Mouse (Mus musculus): ENCODE results near the gene 1700011M02Rik.
"Not testable (repeated sequence)": the region's sequence is repeated elsewhere in the genome, so short reads cannot be mapped to it uniquely, and the experiment has no call there.

The 1700011M02Rik gene

DNA sequence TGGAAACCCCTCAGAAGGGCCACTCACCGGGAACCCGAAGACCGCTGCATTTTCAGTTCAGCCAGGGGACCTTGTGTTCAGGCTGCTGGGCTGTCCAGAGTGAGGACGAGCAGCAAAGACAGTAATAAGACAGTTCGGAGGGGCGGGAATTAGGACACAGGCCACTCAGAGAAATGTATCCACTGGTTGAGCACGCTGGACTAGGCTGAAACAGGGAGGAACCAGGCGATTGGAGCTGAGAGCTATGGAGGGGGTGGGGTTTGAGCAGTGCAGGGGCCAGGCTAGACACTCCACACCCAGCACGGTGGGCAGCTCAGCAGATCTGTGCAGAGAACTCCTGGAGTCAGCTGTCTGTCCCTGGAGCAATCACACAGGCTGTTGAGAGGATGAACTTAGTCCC lies at the start of gene 1700011M02Rik, which contains the start of gene Dmrtc1a:
Gene 1700011M02Rik (plus strand): TSS at position 319 of the 400 bp plus-strand sequence.
Gene Dmrtc1a (minus strand): TSS at position 101 of the 400 bp plus-strand sequence.
- DNase-seq (ENCODE audit: extremely low spot score, low read depth, low spot score): not testable (repeated sequence)

DNA sequence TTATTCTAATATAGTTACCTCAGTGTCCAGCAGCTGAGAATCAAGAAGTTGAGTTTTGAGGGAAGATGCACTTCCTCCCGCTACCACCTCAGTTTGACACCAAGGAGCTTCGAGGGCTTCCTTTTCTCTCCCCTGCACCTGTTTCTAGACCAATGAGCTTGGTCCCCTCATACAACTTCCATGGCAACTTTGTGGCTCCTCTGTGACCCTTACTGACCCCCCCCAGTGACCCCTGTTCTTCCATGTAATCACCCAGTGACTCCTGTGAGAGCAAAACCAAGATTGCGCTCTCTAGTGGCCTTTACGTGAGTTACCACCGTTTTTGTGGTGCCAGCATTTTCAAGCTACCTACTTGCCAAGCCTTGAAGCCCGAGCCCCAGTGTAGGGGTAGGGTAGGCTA lies 40.8 kb upstream of the 1700011M02Rik start, which contains the start of gene 1700031F05Rik:
Gene 1700031F05Rik (minus strand): TSS at position 101 of the 400 bp plus-strand sequence.
- DNase-seq (ENCODE audit: extremely low spot score, low read depth, low spot score): no peak

DNA sequence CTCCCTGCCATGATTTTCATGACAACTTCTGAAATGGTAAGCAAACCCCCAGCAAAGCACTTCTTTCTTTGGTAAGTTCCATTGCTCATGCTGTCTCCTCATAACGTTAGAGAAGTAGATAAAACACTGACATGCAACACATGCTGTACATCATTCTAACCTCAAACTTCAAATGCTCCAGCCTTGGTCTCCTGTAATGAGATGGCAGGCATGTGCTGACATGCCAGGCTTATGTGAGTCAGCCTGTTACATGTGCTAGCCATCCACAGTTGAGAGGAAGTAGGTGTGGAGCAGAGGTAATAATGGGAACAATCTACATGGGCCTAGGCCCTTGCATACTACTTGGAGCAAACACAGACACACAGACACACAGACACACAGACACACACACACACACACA lies 6.1 kb downstream of the 1700011M02Rik start:
- DNase-seq (ENCODE audit: extremely low spot score, low read depth, low spot score): not testable (repeated sequence)

DNA sequence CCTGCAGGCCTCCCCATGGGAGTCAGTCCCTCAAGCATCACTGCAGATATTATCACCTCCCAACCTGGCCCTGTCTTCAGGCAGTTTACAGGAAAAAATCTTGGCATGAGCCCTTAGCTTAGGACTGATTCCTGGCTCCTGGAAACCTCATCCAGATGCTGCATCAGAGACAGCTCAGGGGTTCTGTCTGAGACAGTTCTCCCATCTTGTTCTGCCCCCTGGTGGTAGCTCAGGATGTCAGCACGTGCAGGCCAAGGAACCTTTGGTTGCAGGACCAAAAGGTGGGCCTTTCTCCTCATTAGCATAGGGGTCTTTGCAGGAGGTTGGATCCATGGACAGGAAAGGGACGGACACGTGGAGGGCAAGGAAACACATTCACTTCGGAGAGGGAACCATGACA lies 18.0 kb downstream of the 1700011M02Rik start:
- DNase-seq (ENCODE audit: extremely low spot score, low read depth, low spot score): not testable (repeated sequence)

DNA sequence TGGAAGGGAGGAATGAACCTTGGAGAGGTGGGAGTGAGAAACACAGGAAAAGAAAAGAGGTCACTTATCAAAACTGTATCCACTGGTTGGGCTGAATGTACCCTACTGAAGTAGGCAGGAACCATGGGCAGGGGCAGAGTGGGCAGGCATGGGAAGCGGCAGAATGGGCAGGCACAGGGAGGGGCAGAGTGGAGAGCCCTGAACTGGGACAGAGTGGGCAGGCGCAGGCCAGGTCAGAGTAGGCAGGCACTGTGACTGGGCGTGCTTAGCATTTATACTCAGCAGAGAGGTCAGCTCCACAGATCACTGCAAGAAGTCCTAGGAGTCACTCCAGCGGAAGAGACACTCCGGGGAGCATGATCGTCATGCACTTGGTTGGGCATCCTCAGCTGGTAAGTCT lies 19.4 kb downstream of the 1700011M02Rik start, which contains the start of gene 1700018G05Rik:
Gene 1700018G05Rik (plus strand): TSS at position 301 of the 400 bp plus-strand sequence.
- DNase-seq (ENCODE audit: extremely low spot score, low read depth, low spot score): not testable (repeated sequence)

DNA sequence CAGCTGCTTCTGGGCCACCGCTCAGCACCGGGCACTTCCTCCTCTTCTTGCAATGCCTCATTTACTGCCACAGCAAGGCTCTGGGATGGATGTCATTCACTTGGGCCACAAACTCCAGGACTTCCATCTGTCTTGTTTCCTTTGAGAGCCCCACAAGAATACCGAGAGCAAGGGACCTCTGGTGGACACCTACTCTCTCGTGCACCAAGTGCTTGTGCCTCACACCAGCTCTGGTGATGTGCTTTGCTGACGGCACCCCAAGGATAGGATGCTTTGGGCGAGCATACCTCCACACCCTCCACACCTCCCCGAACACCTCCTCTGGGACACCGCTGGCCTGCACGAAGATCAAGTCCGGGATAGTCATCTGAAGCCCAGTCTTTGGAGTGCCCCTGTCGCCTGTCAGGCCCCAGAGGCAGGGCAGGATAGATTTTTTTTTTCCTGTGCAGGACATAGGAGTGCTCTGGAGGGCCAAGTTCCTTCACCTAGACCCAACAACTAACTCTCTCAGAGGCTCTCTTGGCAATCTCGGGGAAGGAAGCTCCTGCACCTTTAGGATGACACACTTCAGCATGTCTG lies 24.4 kb downstream of the 1700011M02Rik start:
- DNase-seq (ENCODE audit: extremely low spot score, low read depth, low spot score): no peak

DNA sequence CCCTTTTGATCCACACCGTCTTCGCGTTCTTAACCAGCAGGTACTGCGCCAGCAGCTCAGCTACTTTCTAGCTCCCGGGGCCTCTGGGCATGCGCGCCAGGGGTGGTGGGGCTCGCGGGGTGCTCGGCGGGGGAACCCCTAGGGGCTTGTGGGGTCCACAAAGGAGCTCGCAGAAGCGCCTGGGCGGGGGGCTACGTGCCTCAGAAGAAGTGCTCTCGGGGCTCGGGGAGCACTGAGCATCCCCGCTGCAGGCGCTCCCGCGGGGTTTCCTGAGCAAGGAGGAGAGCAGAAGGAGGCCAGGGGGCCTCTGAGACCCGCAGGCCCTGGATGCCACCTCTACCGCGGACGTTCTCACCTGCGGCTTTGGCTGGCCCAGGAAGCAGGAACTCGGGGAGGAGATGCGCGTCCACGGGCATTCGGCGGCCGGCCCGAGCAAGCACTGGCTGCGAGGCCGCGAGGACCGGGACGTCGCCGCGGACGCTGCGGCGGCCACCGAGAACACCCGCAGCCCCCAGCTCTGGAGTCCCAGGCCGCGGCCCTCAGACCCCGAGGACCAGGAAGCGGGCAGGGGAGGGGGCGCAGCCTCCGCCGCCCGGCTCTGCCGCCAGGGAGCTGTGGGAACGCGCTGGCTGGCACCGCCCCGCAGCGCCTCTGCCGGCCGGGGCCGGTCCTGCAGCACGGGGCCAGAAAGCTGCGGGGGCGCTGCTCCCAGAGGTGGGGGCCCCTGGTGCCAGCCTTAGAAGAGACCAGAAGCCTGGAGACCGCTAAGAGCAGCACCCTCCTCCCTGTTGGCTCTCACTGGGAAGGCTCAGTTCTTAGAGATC lies 25.1 kb downstream of the 1700011M02Rik start:
- no peak for DNase-seq (ENCODE audit: extremely low spot score, low read depth, low spot score)

DNA sequence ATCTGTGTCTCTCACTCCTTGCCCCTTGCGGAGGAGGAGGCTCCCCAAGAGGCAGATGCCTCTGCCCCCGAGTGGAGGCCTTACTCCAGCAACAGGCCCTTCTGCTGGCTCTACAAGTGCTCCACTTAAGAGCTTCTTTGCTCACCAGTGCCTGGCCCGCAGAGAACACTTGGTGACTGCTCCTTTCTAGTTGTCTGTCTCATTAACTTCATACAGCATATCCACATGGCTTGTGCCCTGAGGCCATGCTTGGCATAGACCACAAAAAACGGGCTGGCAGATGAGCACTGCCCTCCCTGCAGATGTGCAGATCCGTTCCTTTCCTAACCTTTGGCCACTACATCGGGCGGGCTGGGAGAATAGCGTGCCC lies 25.7 kb downstream of the 1700011M02Rik start:
- DNase-seq (ENCODE audit: extremely low spot score, low read depth, low spot score): no peak

DNA sequence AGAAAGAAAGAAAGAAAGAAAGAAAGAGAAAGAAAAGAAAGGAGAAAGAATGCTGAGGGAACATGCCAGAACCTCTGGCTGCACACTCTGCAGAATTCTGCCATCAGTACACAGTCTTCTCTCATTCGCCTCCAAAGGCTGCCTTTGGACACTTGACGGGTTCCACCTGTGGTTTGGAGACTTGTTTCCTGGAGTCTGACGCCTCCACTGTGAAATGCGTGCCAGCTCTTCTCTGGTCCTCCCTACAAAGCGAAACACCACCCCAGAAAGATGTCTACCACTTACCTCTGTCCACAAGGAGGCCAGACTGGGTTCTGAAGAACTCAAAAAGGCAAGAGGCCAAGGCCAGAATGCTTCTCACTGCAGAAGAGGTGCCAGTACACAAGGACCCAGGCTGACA lies 28.0 kb downstream of the 1700011M02Rik start:
- DNase-seq (ENCODE audit: extremely low spot score, low read depth, low spot score): no peak

DNA sequence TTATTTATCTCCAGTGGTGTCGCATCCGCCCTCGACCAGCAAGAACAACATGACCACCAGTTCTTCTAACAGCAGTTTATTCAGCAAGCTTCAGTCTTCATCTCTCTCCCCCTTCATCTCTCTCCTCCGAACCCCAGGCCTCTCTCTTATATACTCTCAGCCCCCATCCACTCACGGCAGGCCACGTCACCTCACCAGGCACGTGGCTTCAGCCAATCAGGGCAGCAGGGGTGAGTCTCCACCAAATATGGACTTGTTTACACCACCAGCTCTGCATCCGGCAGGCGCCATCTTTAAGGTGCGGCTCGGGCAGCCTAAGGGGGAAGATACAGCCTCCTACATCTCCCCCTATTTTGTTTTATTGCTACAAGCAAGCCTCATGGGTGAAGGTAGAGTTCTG lies 41.4 kb downstream of the 1700011M02Rik start:
- DNase-seq (ENCODE audit: extremely low spot score, low read depth, low spot score): not testable (repeated sequence)

DNA sequence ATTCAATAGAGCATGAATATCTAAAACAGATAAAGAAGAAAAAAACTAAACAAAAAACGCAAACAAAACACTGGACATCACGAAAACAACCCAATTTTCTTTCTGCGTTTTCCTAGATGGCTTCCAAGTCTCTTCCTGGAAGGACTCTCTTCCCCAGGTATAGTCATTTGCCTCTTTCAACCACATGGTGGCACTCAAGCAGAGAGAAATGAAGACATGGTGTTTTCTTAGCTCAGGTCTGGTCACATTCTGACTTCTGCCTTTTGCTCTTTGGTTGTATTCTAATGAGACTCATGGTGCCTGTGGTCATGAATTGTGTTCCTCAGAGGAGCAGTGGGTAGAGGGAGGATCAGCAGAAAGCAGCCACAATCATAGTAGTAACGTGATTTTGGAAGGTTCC lies 50.2 kb downstream of the 1700011M02Rik start:
- DNase-seq (ENCODE audit: extremely low spot score, low read depth, low spot score): peak; percentile 3
